Mouse (Mus musculus): Measurements from ENCODE around the gene Bloc1s5.

- TF ChIP-seq CTCF (IDR thresholded peaks at IDR 0.05; ENCODE audit: insufficient read depth, low read depth, low read length) (no peak), POLR2A (IDR thresholded peaks at IDR 0.05; ENCODE audit: insufficient read depth, low read depth, low read length) (no peak)
Observed at GRCm38 (mm10) chr13:38579971-38580600, 54.8 kb downstream of the Bloc1s5 start.
